Mouse (Mus musculus): Measurements from ENCODE around the gene C2cd2.

DNA sequence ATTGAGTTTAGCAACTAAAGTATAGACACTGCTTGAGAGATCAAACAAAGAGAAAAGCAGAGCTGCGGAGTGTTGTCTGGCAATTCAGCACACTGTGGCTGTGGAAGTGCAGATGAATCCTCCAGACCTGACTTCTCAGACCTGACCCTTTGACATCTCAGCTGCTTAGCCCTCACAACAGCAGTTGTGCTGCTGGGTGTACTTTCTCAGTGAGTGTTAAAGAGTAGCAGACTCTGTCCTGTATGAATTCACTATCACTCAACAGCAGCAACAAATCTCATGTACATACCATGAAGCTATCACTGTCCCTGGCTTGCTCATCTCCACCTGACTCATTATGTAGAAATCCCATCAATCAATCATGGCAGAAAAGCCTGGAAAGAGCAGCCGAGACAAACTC, 6.4 kb downstream of the C2cd2 start:
- TF ChIP-seq TAL1 (conservative IDR thresholded peaks at IDR 0.05; ENCODE audit: low read depth, low read length) (no peak), CTCF (IDR thresholded peaks at IDR 0.05; ENCODE audit: low read depth, low read length) (no peak)
